Mouse (Mus musculus) C2C12 (cell line): ENCODE data around the gene Olfr412.

Experiments
- CEBPB ChIP-seq: IDR thresholded peaks from one replicate; pipeline ENCODE4 v1.6.1; 2011; ENCODE audit warnings: low read depth, mild to moderate bottlenecking, control low read depth, moderate library complexity
- CTCF ChIP-seq: IDR thresholded peaks from one replicate; pipeline ENCODE4 v1.5.1; 2011; ENCODE audit not compliant: control insufficient read depth, insufficient read depth, insufficient read length
- MYOD1 ChIP-seq: IDR thresholded peaks from one replicate; pipeline ENCODE4 v1.6.1; 2011; ENCODE audit warnings: low read depth; ENCODE audit not compliant: control insufficient read depth, insufficient read length
- USF1 ChIP-seq: IDR thresholded peaks from one replicate; pipeline ENCODE4 v1.6.1; 2011; ENCODE audit warnings: low read depth, mild to moderate bottlenecking, control low read depth, moderate library complexity

- peak; percentile 77 for TF ChIP-seq CTCF
- no peak for TF ChIP-seq MYOD1
- no peak for TF ChIP-seq USF1
- TF ChIP-seq CEBPB = no peak
These were observed 15.0 kb downstream of the Olfr412 start for GRCm38 (mm10) chr11:74376847-74377246.
